Mouse (Mus musculus) cerebellum, adult 2 months (tissue): ENCODE data around the gene Nckap5. TPM values are rescaled to one million over a fixed set of nuclear protein-coding genes. Genes with fewer than 3 reads are reported as not detected.

Source experiments
- DNase-seq, 2 experiments: peaks; one replicate each; pipeline ENCODE4 v3.0.0; 2021
- H3K27ac ChIP-seq: fragments of 200-500 bp; 2 replicates; pipeline ENCODE4 v1.5.1; 2012; ENCODE audit warnings: low read length, control low read depth, inconsistent platforms; ENCODE audit not compliant: insufficient read depth
- H3K27me3 ChIP-seq: fragments of 200-500 bp; 2 replicates; pipeline ENCODE4 v1.6.1; 2012; ENCODE audit warnings: inconsistent platforms, mild to moderate bottlenecking, low read length, moderate library complexity; ENCODE audit not compliant: control insufficient read depth, insufficient read depth
- H3K4me1 ChIP-seq: fragments of 200-500 bp; 2 replicates; pipeline ENCODE4 v1.6.1; 2011; ENCODE audit warnings: low read length; ENCODE audit not compliant: control insufficient read depth, insufficient read depth
- H3K4me3 ChIP-seq: fragments of 200-500 bp; replicated peaks from 2 replicates; pipeline ENCODE3; 2011; ENCODE audit warnings: mild to moderate bottlenecking, low read depth, low read length, control low read depth; ENCODE audit not compliant: insufficient read depth
- CTCF ChIP-seq: fragments of 200-500 bp; IDR thresholded peaks from 2 replicates; pipeline ENCODE4 v1.5.1; 2011; ENCODE audit warnings: low read depth, mild to moderate bottlenecking, control low read depth, low read length, moderate library complexity, borderline replicate concordance; ENCODE audit not compliant: insufficient read depth
- POLR2A ChIP-seq: fragments of 200-500 bp; IDR thresholded peaks from 2 replicates; pipeline ENCODE4 v1.6.1; 2011; ENCODE audit warnings: low read length, control low read depth, borderline replicate concordance; ENCODE audit not compliant: insufficient read depth
- WGBS: fragments of 180-500 bp; shearing (Covaris S2); methylation state at CpG from one replicate; pipeline ENCODE4 v1.1.7; 2018; 5-methylcytosine and 5-hydroxymethylcytosine counted together
- polyA plus RNA-seq: library from polyadenylated mRNA; depleted of rRNA; stranded (reverse); fragments of >200 nt; gene quantifications from 2 replicates; pipeline ENCODE4 v1.2.3, GENCODE M21; 2012

Gene Nckap5
- polyA plus RNA-seq, 1 experiment = 2.1 TPM

DNA sequence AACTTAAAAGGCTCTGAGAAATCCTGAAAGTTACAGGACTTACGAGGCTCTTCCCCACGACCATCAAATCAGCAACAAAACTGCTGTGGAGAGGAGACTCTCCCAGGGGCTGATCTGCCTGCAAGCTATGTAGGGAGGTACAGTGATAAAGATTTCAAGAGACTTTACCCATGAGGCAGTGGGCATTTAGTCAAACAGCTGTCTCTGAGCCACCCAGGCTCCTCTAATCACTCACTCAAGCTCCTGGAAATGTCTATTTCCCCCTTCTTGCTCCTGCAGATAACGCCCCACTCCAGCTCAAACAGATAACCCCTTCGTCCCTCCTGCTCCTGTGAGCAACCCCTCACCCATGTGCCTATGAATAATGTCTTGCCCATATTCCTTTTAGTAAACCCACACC, 496.4 kb downstream of the Nckap5 start:
- no peaks in the 10 kb centered on the region for H3K27me3 ChIP-seq
- H3K4me1 ChIP-seq = no peaks in the 10 kb centered on the region
- no peak overlapping the region for H3K4me3 ChIP-seq
- no peak for TF ChIP-seq CTCF
- no peak for TF ChIP-seq POLR2A
- DNase-seq = no peak
- no peak overlapping the region for H3K27ac ChIP-seq
- 95% methylated on average over 4 of the region's 4 CpGs for WGBS

DNA sequence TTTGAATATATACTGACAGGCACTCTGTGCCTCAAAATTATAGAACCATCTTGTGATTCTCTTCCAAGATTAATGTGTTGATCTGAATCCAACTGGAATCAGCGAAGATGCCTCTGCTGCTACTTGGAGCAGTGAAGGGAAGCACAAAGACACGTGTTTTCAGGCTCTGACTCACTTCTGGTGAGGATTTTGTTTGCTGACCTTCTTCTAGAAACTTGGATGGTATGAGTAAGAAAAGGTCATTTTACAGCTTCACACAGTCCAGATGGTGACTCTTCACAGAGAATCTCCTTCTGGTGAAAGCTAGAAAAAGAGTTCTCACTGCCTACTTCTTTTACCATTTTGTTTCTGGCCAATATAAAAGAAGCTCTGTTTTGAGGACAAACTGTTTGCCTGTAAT, 498.6 kb downstream of the Nckap5 start:
- Histone ChIP-seq H3K4me3 (no peak overlapping the region), H3K4me1 (no peaks in the 10 kb centered on the region), H3K27ac (no peak overlapping the region), H3K27me3 (no peaks in the 10 kb centered on the region)
- 27% methylated on average over 2 of the region's 2 CpGs for WGBS
- peak in 1 of 2 experiments; percentile 2 for DNase-seq
- TF ChIP-seq POLR2A (no peak), CTCF (no peak)

DNA sequence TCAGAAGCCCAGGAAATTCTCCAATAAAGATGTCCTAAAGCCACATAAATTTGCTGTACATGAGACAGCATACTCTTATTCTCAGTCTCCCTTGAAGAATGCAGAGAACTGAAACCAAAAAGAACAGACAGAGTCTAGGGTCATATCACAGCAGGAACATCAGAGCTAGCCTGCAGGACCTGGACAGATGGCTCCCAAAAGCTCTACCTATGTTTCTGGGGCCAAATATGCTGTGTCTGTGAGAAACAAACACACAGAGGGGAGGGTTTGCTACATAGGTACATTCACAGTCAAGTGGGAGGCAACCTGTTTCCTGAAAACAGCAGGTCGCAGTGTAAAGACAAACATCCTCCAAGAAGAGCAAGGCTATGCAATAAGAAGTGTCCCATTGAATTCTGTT, 509.9 kb downstream of the Nckap5 start:
- DNase-seq = peak; percentile 17 to 59
- Histone ChIP-seq H3K4me1 (peaks cover 4% of the 10 kb centered on the region; the same call in 1 of the 2 replicates), H3K4me3 (no peak overlapping the region), H3K27ac (no peak overlapping the region), H3K27me3 (no peaks in the 10 kb centered on the region)
- WGBS = 48% methylated on average over 1 of the region's 1 CpGs
- TF ChIP-seq POLR2A (no peak), CTCF (no peak)

DNA sequence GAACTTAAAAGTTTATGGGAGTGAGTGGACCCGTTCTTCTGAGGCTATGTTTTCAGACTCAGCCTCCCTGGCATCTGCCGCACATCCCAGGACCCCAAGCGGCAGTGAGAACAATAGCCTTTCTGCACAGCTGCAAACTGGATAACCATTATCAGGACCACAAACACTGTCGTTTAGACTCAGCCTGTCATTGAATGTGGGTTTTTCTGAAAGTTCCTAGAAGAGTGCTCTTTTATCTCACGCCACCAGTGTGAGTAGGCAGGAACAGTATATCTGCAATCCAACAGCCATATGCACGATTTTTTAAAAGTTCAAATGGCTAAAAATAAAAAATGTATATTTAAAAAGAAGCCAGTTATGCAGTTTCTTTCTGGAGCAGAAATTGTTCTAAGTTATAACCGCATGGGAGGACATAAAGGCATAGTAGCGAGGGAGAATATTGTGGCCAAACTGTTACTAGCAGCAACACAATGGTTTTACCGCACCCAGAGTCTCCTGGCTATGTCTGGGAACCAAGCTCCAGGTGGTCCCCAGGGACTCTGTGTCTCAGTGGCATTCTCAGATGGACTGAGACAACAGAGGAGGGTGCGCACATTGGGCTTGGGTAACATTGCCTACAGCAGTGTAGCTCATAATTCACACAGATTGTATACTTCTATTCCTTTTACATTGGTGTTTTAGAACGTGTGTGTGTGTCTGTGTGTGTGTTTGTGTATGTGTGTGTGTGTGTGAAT, 512.6 kb downstream of the Nckap5 start:
- no peak for TF ChIP-seq CTCF
- no peak for TF ChIP-seq POLR2A
- Histone ChIP-seq H3K27me3 (no peaks in the 10 kb centered on the region), H3K27ac (no peak overlapping the region), H3K4me1 (peaks cover 4% of the 10 kb centered on the region; the same call in 1 of the 2 replicates), H3K4me3 (no peak overlapping the region)
- 75% methylated on average over 11 of the region's 11 CpGs for WGBS
- no peak for DNase-seq

DNA sequence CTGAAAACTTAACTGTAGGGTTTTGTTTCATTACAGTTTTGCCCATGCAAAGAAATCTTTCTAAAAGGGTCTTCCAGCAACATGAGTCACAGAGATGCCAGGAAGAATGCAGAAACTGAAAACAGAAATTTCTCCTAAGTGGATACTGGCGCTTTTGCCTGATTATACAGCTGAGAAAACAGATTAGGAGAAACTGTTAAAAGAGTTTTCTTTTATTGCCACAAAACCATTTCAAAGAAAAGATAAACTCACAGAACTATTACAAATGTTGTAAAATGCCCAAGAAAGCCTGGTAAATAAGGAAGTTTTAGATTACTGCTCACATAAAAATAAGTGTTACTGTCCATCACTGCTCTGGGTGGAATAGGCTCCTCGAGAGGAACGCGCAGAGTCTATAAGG, 513.3 kb downstream of the Nckap5 start:
- no peak for TF ChIP-seq POLR2A
- no peak for TF ChIP-seq CTCF
- H3K4me1 ChIP-seq = peaks cover 4% of the 10 kb centered on the region; the same call in 1 of the 2 replicates
- no peak overlapping the region for H3K4me3 ChIP-seq
- 83% methylated on average over 4 of the region's 4 CpGs for WGBS
- H3K27me3 ChIP-seq = no peaks in the 10 kb centered on the region
- DNase-seq = no peak
- no peak overlapping the region for H3K27ac ChIP-seq

DNA sequence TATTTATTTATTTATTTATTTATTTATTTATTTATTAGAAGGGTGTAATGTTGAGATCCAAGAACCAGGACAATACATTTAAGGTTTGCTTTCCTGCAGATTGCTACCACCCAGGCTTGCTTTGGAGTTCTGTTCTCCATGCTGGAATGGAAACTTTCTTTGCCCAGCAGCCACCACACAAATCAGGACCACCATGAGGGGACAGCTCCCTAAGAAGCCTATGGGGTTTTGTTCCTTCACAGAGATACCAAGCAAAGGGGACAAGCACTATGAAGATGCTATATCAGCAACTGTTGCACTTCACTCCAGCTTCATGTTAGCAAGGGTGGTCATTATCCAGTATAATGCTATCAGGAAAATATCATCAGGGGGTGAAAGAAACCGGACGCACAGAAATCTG, 513.7 kb downstream of the Nckap5 start:
- Histone ChIP-seq H3K4me3 (no peak overlapping the region), H3K27ac (no peak overlapping the region), H3K4me1 (peaks cover 4% of the 10 kb centered on the region; the same call in 1 of the 2 replicates), H3K27me3 (no peaks in the 10 kb centered on the region)
- TF ChIP-seq POLR2A (no peak), CTCF (no peak)
- DNase-seq = no peak
- WGBS = 89% methylated on average over 2 of the region's 2 CpGs

DNA sequence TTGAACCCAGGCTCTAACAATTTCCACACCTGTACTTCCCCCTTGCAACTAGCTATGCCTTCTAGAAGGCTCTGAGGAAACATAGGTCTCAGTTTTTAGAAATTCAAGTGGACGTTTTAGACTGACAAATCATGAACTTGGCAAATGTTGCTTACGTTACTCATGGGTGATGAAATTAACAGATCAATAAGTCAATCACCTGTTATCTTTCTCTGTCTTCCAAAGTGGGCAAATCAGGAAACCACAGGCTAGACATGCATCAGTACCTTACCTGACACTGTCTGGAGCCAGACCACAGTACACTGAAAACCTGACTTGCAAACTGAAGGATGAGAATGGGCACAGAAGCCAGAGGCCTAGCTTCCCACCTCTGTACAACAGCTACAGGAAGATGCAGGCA, 529.5 kb downstream of the Nckap5 start:
- TF ChIP-seq POLR2A (no peak), CTCF (no peak)
- H3K4me3 ChIP-seq = no peak overlapping the region
- no peak overlapping the region for H3K27ac ChIP-seq
- whole genome bisulfite sequencing = 80% methylated on average over 2 of the region's 2 CpGs
- H3K27me3 ChIP-seq = no peaks in the 10 kb centered on the region
- H3K4me1 ChIP-seq = no peaks in the 10 kb centered on the region
- DNase-seq = no peak

DNA sequence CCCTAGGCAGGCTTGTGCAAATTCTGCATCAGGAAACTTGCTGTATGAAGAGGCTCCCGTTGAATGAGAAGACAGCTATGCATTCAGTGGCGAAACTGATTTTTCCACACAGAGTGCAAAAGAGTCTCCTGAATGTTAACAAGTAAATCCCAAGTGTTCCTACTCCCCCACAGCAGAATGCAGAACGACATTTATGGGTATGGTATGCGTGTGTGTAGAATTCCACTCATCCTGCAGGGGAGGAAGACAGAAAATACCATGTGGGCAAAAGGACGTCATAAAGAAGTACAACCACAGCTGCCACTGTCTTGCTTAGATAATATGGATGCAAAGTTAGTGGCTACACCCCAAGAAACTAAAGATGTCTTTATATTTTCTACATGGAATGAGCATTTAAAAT, 565.7 kb downstream of the Nckap5 start:
- Histone ChIP-seq H3K27ac (no peak overlapping the region), H3K4me1 (no peaks in the 10 kb centered on the region), H3K4me3 (no peak overlapping the region), H3K27me3 (no peaks in the 10 kb centered on the region)
- DNase-seq = no peak
- 75% methylated on average over 5 of the region's 5 CpGs for WGBS
- no peak for TF ChIP-seq POLR2A
- TF ChIP-seq CTCF = no peak
